Mouse (Mus musculus) intestine, postnatal 0 days (tissue): ENCODE measurements around the gene Ergic2. TPM values are rescaled to one million over a fixed set of nuclear protein-coding genes. Genes with fewer than 3 reads are reported as not detected.

Source experiments
- ATAC-seq: fragments of 200-750 bp; cut with Nextera tagmentation; 2 replicates; pipeline ENCODE4 v1.8.0; 2017; ENCODE audit warnings: mild to moderate bottlenecking, moderate TSS enrichment, moderate library complexity
- H3K27ac ChIP-seq: fragments of 300-500 bp; sonication (generic); 2 replicates; pipeline ENCODE4 v1.5.1; 2014; ENCODE audit warnings: mild to moderate bottlenecking, low read depth, low read length, moderate library complexity
- H3K27me3 ChIP-seq: fragments of 300-500 bp; sonication (generic); replicated peaks from 2 replicates; pipeline ENCODE4 v1.6.1; 2014; ENCODE audit warnings: low read length, mixed read lengths; ENCODE audit not compliant: control insufficient read depth, insufficient read depth
- H3K36me3 ChIP-seq: fragments of 300-500 bp; sonication (generic); 2 replicates; pipeline ENCODE4 v1.6.1; 2014; ENCODE audit warnings: mild to moderate bottlenecking, moderate library complexity; ENCODE audit not compliant: control insufficient read depth, insufficient read depth
- H3K4me1 ChIP-seq: fragments of 300-500 bp; sonication (generic); replicated peaks from 2 replicates; pipeline ENCODE4 v1.6.1; 2014; ENCODE audit warnings: antibody characterized with exemption, low read length, mixed read lengths; ENCODE audit not compliant: control insufficient read depth, insufficient read depth
- H3K4me2 ChIP-seq: fragments of 300-500 bp; sonication (generic); replicated peaks from 2 replicates; pipeline ENCODE4 v1.6.1; 2014; ENCODE audit warnings: low read depth, mild to moderate bottlenecking, moderate library complexity
- H3K4me3 ChIP-seq: fragments of 300-500 bp; sonication (generic); 2 replicates; pipeline ENCODE4 v1.5.1; 2014; ENCODE audit warnings: low read depth, low read length
- H3K9ac ChIP-seq: fragments of 300-500 bp; sonication (generic); 2 replicates; pipeline ENCODE4 v1.6.1; 2014; ENCODE audit warnings: mild to moderate bottlenecking, low read depth, low read length
- H3K9me3 ChIP-seq: fragments of 300-500 bp; sonication (generic); 2 replicates; pipeline ENCODE4 v1.6.1; 2016; ENCODE audit warnings: mixed run types; ENCODE audit not compliant: control insufficient read depth
- CTCF ChIP-seq: sonication (generic); IDR thresholded peaks from 2 replicates; pipeline ENCODE4 v1.5.1; 2016; ENCODE audit warnings: low read depth, mild to moderate bottlenecking, control low read depth, antibody characterized with exemption, moderate library complexity
- WGBS: fragments of 180-500 bp; shearing (Covaris S2); extraction: QIAGEN DNeasy Blood & Tissue Kit; methylation state at CpG from one replicate; pipeline ENCODE4 v1.1.7; 2014; 5-methylcytosine and 5-hydroxymethylcytosine counted together
- polyA plus RNA-seq: library from polyadenylated mRNA; unstranded; fragments of >200 nt; fragmentation: Nextera tagmentation; extraction: Ambion mirVana; gene quantifications from 2 replicates; pipeline ENCODE4 v1.2.1, GENCODE M21; 2015

Gene Ergic2
- polyA plus RNA-seq, 1 experiment from 2014 or later, result 198 TPM

- H3K4me3 ChIP-seq, result no peak overlapping the region
- no peak overlapping the region for H3K9ac ChIP-seq
- no peak overlapping the region for H3K27ac ChIP-seq
- no peaks in the 10 kb centered on the region for H3K9me3 ChIP-seq
- no peaks in the 10 kb centered on the region; the same call in 1 of the 2 replicates for H3K4me1 ChIP-seq
- 44% methylated on average over 1 of the region's 1 CpGs for WGBS
- TF ChIP-seq CTCF, result no peak
- no peak for ATAC-seq
- no peak overlapping the region for H3K4me2 ChIP-seq
- no peaks in the 10 kb centered on the region for H3K36me3 ChIP-seq
- no peaks in the 10 kb centered on the region for H3K27me3 ChIP-seq
These were observed 43.4 kb upstream of the Ergic2 start for GRCm38 (mm10) chr6:148255395-148256053.

- WGBS, result 79% methylated on average over 3 of the region's 3 CpGs
These were observed 37.0 kb upstream of the Ergic2 start for GRCm38 (mm10) chr6:148249221-148249620.

GRCm38 (mm10) chr6:148248625-148249024 is 36.5 kb upstream of the Ergic2 start:
- H3K4me3 ChIP-seq, result no peak overlapping the region
- no peak overlapping the region for H3K9ac ChIP-seq
- H3K4me2 ChIP-seq, result no peak overlapping the region
- H3K9me3 ChIP-seq, result no peaks in the 10 kb centered on the region
- 17% methylated on average over 2 of the region's 2 CpGs for WGBS
- H3K27ac ChIP-seq, result no peak overlapping the region
- H3K4me1 ChIP-seq, result no peaks in the 10 kb centered on the region
- no peak for ATAC-seq
- peak; percentile 72 for TF ChIP-seq CTCF
- no peaks in the 10 kb centered on the region for H3K27me3 ChIP-seq
- H3K36me3 ChIP-seq, result 0 out of 2 replicates have a peak, but pooled peaks cover 4% of the 10 kb centered on the region

More at GRCm38 (mm10) chr6:148249221-148249620, 37.0 kb upstream of the Ergic2 start:
- Histone ChIP-seq H3K36me3 (0 out of 2 replicates have a peak, but pooled peaks cover 4% of the 10 kb centered on the region), H3K9ac (no peak overlapping the region), H3K9me3 (no peaks in the 10 kb centered on the region), H3K27ac (no peak overlapping the region), H3K4me3 (no peak overlapping the region), H3K27me3 (no peaks in the 10 kb centered on the region), H3K4me1 (no peaks in the 10 kb centered on the region), H3K4me2 (no peak overlapping the region)
- TF ChIP-seq CTCF, result no peak
- ATAC-seq, result no peak

GRCm38 (mm10) chr6:148246544-148246943 is 34.4 kb upstream of the Ergic2 start:
- H3K27ac ChIP-seq, result no peak overlapping the region
- no peak overlapping the region for H3K4me2 ChIP-seq
- no peak for ATAC-seq
- no peak for TF ChIP-seq CTCF
- WGBS, result 78% methylated on average over 7 of the region's 7 CpGs
- no peak overlapping the region for H3K4me3 ChIP-seq
- no peaks in the 10 kb centered on the region for H3K27me3 ChIP-seq
- no peaks in the 10 kb centered on the region for H3K9me3 ChIP-seq
- H3K9ac ChIP-seq, result no peak overlapping the region
- no peaks in the 10 kb centered on the region for H3K4me1 ChIP-seq
- 0 out of 2 replicates have a peak, but pooled peaks cover 4% of the 10 kb centered on the region for H3K36me3 ChIP-seq

- no peaks in the 10 kb centered on the region for H3K4me1 ChIP-seq
- H3K9me3 ChIP-seq, result no peaks in the 10 kb centered on the region
- no peak overlapping the region for H3K4me3 ChIP-seq
- no peak for ATAC-seq
- H3K9ac ChIP-seq, result no peak overlapping the region
- H3K27me3 ChIP-seq, result no peaks in the 10 kb centered on the region
- H3K27ac ChIP-seq, result no peak overlapping the region
- H3K36me3 ChIP-seq, result 0 out of 2 replicates have a peak, but pooled peaks cover 4% of the 10 kb centered on the region
- TF ChIP-seq CTCF, result no peak
- 38% methylated on average over 1 of the region's 1 CpGs for WGBS
- no peak overlapping the region for H3K4me2 ChIP-seq
These were observed 32.7 kb upstream of the Ergic2 start for GRCm38 (mm10) chr6:148244836-148245235.

- no peaks in the 10 kb centered on the region for H3K27me3 ChIP-seq
- no peaks in the 10 kb centered on the region for H3K4me1 ChIP-seq
- WGBS, result 58% methylated on average over 3 of the region's 3 CpGs
- no peak overlapping the region for H3K4me2 ChIP-seq
- no peaks in the 10 kb centered on the region for H3K9me3 ChIP-seq
- H3K9ac ChIP-seq, result no peak overlapping the region
- TF ChIP-seq CTCF, result peak; percentile 44
- no peak overlapping the region for H3K4me3 ChIP-seq
- no peak overlapping the region for H3K27ac ChIP-seq
- 0 out of 2 replicates have a peak, but pooled peaks cover 4% of the 10 kb centered on the region for H3K36me3 ChIP-seq
- ATAC-seq, result no peak
These were observed 30.1 kb upstream of the Ergic2 start for GRCm38 (mm10) chr6:148242304-148242703.
